Mouse (Mus musculus) small intestine, adult 2 months (tissue): ENCODE results near the gene Cdiptos.

Source experiments
- CTCF ChIP-seq: fragments of 200-500 bp; IDR thresholded peaks from 2 replicates; pipeline ENCODE4 v1.5.1; 2012; ENCODE audit warnings: low read depth, mild to moderate bottlenecking, control low read depth, inconsistent platforms, low read length, moderate library complexity, mixed read lengths; ENCODE audit not compliant: insufficient replicate concordance, insufficient read length; ENCODE audit errors: extremely low read depth
- POLR2A ChIP-seq: fragments of 200-500 bp; IDR thresholded peaks from 2 replicates; pipeline ENCODE4 v1.6.1; 2012; ENCODE audit warnings: low read depth, mild to moderate bottlenecking, control low read depth, inconsistent platforms, low read length, moderate library complexity

DNA sequence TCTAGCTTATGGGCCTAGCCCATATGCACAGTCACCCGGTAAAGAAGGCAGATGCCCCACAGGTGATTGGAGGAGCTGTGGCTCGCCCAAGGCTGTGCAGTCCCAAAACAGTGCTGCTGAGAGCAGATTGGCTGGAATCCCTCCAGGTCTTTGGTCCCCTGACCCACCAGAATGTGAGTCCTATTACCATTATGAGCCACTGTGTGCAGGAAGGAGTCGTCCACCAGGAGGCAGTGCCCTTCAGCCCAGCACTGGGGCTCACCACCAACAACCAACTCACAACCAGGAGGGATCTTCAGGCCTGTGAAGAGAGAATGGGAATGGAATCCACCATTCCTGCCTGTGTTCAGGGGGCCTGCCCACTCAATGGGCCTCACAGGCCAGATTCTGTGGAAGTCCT, 29.4 kb downstream of the Cdiptos start:
- TF ChIP-seq POLR2A (no peak), CTCF (peak; percentile 61; the same call in 1 of the 2 replicates)
